Mouse (Mus musculus) heart, postnatal 0 days (tissue): ENCODE measurements around the gene Gps2.

ENCODE experiments used
- CTCF ChIP-seq: IDR thresholded peaks from 2 replicates; pipeline ENCODE4 v1.5.1; 2016; ENCODE audit warnings: antibody characterized with exemption, control low read depth, low read depth
- EP300 ChIP-seq: IDR thresholded peaks from 2 replicates; pipeline ENCODE4 v1.6.1; 2016; ENCODE audit warnings: antibody characterized with exemption, low read depth

DNA sequence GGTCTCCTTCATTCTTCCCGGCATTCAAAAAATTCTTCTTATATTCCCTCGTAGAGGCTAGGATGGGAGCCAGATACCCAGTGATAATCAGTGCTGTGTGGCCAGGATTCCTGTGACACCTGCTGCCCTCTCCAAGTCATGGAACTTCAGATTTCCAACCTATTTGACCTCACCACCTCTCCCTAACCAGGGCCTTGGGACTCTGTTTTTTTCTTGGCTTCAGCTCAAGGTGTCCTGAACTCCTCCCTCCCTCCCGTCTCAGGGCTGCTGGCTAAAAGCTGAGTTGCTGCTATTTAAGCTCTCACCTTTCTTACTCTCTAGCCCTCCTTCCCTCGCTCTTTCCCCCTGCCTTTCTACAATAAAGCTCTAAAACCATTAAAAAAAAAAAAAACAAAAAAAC lies 13.8 kb upstream of the Gps2 start:
- TF ChIP-seq CTCF (no peak), EP300 (no peak)
